Mouse (Mus musculus): ENCODE results near the gene Pbld1.

- TF ChIP-seq POLR2A (IDR thresholded peaks at IDR 0.05; ENCODE audit: low read depth, low read length): no peak
- TF ChIP-seq CTCF (IDR thresholded peaks at IDR 0.05; ENCODE audit: extremely low read depth, insufficient read length, insufficient replicate concordance, low read depth, low read length): no peak
These were observed 33.7 kb upstream of the Pbld1 start for GRCm38 (mm10) chr10:63026156-63026794.
